Mouse (Mus musculus): ENCODE measurements around the gene Med27.

Med27 gene

GRCm38 (mm10) chr2:29436376-29436775 is 89.8 kb downstream of the Med27 start:
- in situ Hi-C loops (cut with MboI, MseI) = no loop called here

GRCm38 (mm10) chr2:29437111-29437510 is 90.5 kb downstream of the Med27 start:
- in situ Hi-C loops (cut with MboI, MseI) = no loop called here

GRCm38 (mm10) chr2:29437861-29438529 is 91.4 kb downstream of the Med27 start:
- in situ Hi-C loops (cut with MboI, MseI) = no loop called here

- in situ Hi-C loops (cut with MboI, MseI) = no loop called here
Measured at GRCm38 (mm10) chr2:29438530-29438862, 91.9 kb downstream of the Med27 start.

- in situ Hi-C loops (cut with MboI, MseI) = no loop called here
Measured at GRCm38 (mm10) chr2:29438986-29439385, 92.4 kb downstream of the Med27 start.

- in situ Hi-C loops (cut with MboI, MseI) = no loop called here
Measured at GRCm38 (mm10) chr2:29439396-29439795, 92.8 kb downstream of the Med27 start.

GRCm38 (mm10) chr2:29439857-29440502 is 93.4 kb downstream of the Med27 start:
- in situ Hi-C loops (cut with MboI, MseI) = no loop called here

- in situ Hi-C loops (cut with MboI, MseI) = no loop called here
Measured at GRCm38 (mm10) chr2:29442275-29442674, 95.7 kb downstream of the Med27 start.

- in situ Hi-C loops (cut with MboI, MseI) = no loop called here
Measured at GRCm38 (mm10) chr2:29443626-29444217, 97.1 kb downstream of the Med27 start.

- in situ Hi-C loops (cut with MboI, MseI) = no loop called here
Measured at GRCm38 (mm10) chr2:29448476-29449002, 101.9 kb downstream of the Med27 start.

- in situ Hi-C loops (cut with MboI, MseI) = no loop called here
Measured at GRCm38 (mm10) chr2:29451368-29451999, 104.9 kb downstream of the Med27 start.

- in situ Hi-C loops (cut with MboI, MseI) = no loop called here
Measured at GRCm38 (mm10) chr2:29453376-29453775, 106.8 kb downstream of the Med27 start.

GRCm38 (mm10) chr2:29456631-29457320 is 110.2 kb downstream of the Med27 start:
- in situ Hi-C loops (cut with MboI, MseI) = no loop called here

GRCm38 (mm10) chr2:29457677-29458076 is 111.1 kb downstream of the Med27 start:
- in situ Hi-C loops (cut with MboI, MseI) = no loop called here

- in situ Hi-C loops (cut with MboI, MseI) = no loop called here
Measured at GRCm38 (mm10) chr2:29458346-29458950, 111.8 kb downstream of the Med27 start.

- in situ Hi-C loops (cut with MboI, MseI) = no loop called here
Measured at GRCm38 (mm10) chr2:29459648-29460047, 113.0 kb downstream of the Med27 start.

- in situ Hi-C loops (cut with MboI, MseI) = no loop called here
Measured at GRCm38 (mm10) chr2:29461841-29462240, 115.2 kb downstream of the Med27 start.

- in situ Hi-C loops (cut with MboI, MseI) = no loop called here
Measured at GRCm38 (mm10) chr2:29463039-29463585, 116.5 kb downstream of the Med27 start.

GRCm38 (mm10) chr2:29464851-29465648 is 118.4 kb downstream of the Med27 start:
- in situ Hi-C loops (cut with MboI, MseI) = no loop called here

GRCm38 (mm10) chr2:29465649-29466137 is 119.1 kb downstream of the Med27 start:
- in situ Hi-C loops (cut with MboI, MseI) = no loop called here

All from T-helper 1 cell (primary cell).